Mouse (Mus musculus) brain, adult 2 months (tissue): ENCODE measurements around the gene Gm4631.
"Not testable (repeated sequence)": the region's sequence is repeated elsewhere in the genome, so short reads cannot be mapped to it uniquely, and the experiment has no call there.

Source experiments
- DNase-seq: peaks from one replicate; pipeline ENCODE4 v3.0.0; 2011; ENCODE audit warnings: low read depth, low spot score

Gm4631 gene

DNA sequence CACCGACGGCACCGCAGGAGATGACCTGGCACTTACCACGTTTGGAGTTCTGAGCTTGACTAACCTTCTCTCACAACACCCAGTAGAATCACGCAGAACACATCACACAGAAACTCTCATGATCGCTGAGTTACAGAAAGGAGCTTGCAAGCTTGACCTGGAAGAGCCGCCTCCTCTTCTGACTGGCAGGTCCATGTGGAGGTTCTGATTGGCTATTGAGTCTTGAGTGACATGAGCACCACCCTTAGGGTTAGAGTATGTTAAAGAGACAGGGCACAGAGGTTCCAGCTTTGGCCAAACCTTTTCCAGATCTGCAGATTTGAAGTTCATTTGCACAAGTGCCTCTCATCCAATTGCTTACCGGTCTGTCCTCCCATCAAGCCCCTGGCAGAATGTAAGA is at the start of gene Gm4631:
Gene Gm4631, minus strand, starts transcription at position 101 of the 400 bp plus-strand sequence.
- DNase-seq: not testable (repeated sequence)

DNA sequence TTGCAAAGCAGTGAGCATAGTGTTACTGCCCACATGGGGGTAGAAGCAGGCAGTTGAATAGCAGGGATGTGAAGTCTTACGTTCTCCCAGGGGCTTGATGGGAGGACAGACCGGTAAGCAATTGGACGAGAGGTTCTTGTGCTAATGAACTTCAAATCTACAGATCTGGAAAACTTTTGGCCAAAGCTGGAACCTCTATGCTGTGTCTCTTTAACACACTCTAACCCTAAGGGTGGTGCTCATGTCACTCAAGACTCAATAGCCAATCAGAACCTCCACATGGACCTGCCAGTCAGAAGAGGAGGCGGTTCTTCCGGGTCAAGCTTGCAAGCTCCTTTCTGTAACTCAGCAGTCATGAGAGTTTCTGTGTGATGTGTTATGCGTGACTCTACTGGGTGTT is 34.1 kb upstream of the Gm4631 start, which contains the start of gene Zfp968:
Gene Zfp968, plus strand, starts transcription at position 301 of the 400 bp plus-strand sequence.
- not testable (repeated sequence) for DNase-seq

DNA sequence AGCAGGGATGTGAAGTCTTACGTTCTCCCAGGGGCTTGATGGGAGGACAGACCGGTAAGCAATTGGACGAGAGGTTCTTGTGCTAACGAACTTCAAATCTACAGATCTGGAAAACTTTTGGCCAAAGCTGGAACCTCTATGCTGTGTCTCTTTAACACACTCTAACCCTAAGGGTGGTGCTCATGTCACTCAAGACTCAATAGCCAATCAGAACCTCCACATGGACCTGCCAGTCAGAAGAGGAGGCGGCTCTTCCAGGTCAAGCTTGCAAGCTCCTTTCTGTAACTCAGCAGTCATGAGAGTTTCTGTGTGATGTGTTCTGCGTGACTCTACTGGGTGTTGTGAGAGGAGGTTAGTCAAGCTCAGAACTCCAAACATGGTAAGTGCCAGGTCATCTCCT is 63.2 kb downstream of the Gm4631 start, which contains the start of gene Gm14440:
Gene Gm14440, plus strand, starts transcription at position 301 of the 400 bp plus-strand sequence.
- not testable (repeated sequence) for DNase-seq
